ENCODE assay signal across 33 mouse cellular contexts in genomic region chr15:8802058-8802457, GRCm38 (mm10).
A peak's percentile ranks its signal among the peaks of the same experiment; 100 is the strongest.
DNase-seq lines count a peak whose midpoint lies in the region; ATAC-seq and TF ChIP-seq lines count a peak whose summit lies in the region.
"Had no signal": no experiment of that assay in that cellular context is flagged by ENCODE, and none has a peak within 500 bp of the region (broad histone marks: within the 10 kb centered on the region; RNA-seq: fewer than 3 reads in every experiment).

No protein-coding gene starts in this region.

- no peak for TF ChIP-seq CTCF in heart, postnatal 0 days (IDR thresholded peaks at IDR 0.05; ENCODE audit: low read depth)

- H3K4me1 ChIP-seq in heart, embryonic 12.5 days (replicated peaks): peaks cover 14% of the 10 kb centered on the region; the same call in 1 of the 2 replicates
- H3K4me1 ChIP-seq in heart, postnatal 0 days (ENCODE audit: control insufficient read depth, insufficient read depth): 0 out of 2 replicates have a peak, but pooled peaks cover 3% of the 10 kb centered on the region
- no peaks in the 10 kb centered on the region for H3K4me1 ChIP-seq in hindbrain, embryonic 16.5 days (ENCODE audit: control insufficient read depth, insufficient read depth, low read depth, low read length)
- H3K4me1 ChIP-seq: embryonic facial prominence, embryonic 15.5 days; forebrain, embryonic 13.5 days; hindbrain, embryonic 12.5 days; limb, embryonic 12.5 days; liver, embryonic 15.5 days; midbrain, embryonic 10.5 days; neural tube, embryonic 12.5 days had no signal

- peak; percentile 7 for DNase-seq in embryo, embryonic 10 days (ENCODE audit: low spot score)
- DNase-seq in embryo, embryonic 11 days: no peak
- no peak for DNase-seq in heart, postnatal 4 days
- DNase-seq in heart, postnatal 0 days (ENCODE audit: low spot score): peak; percentile 20
- DNase-seq in heart, postnatal 36 days: no peak
- DNase-seq in mesoderm, embryonic 11.5 days (ENCODE audit: low read depth, low spot score): peak; percentile 33
- DNase-seq: adrenal gland, postnatal 14 days; cerebellum, adult 11 months; cerebellum, adult 9-10 months; cerebellum, postnatal 36 days; gastrocnemius, postnatal 14 days; kidney, adult 8-10 months; kidney, postnatal 10 days; lung, embryonic 14.5 days; lung, postnatal 14 days; right cerebral cortex, postnatal 4 days; thymus, adult 18-20 months; thymus, postnatal 25 days had no signal

- intact Hi-C loops in heart, postnatal 36 days (cut with DNase I): no loop called here

- peak overlapping the region; percentile 22 for H3K4me2 ChIP-seq in heart, embryonic 12.5 days
- H3K4me2 ChIP-seq in heart, postnatal 0 days (ENCODE audit: low read depth, low read length): 0 out of 2 replicates have a peak overlapping the region, but pooled peaks have one; percentile 9
- H3K4me2 ChIP-seq in hindbrain, embryonic 16.5 days (ENCODE audit: low read length): no peak overlapping the region
- H3K4me2 ChIP-seq: embryonic facial prominence, embryonic 15.5 days; forebrain, embryonic 13.5 days; hindbrain, embryonic 12.5 days; limb, embryonic 12.5 days; liver, embryonic 15.5 days; lung, embryonic 14.5 days; neural tube, embryonic 12.5 days had no signal

- no peak for TF ChIP-seq EP300 in heart, postnatal 0 days (IDR thresholded peaks at IDR 0.05; ENCODE audit: low read depth)

- WGBS in heart, embryonic 12.5 days: 23% methylated on average over 7 of the region's 7 CpGs
- WGBS in heart, postnatal 0 days: 21% methylated on average over 7 of the region's 7 CpGs
- 76% methylated on average over 7 of the region's 7 CpGs for WGBS in hindbrain, embryonic 16.5 days

- no peak for ATAC-seq in heart, embryonic 12.5 days (ENCODE audit: insufficient number of reproducible peaks, low FRiP score)
- ATAC-seq in heart, postnatal 0 days (ENCODE audit: insufficient read depth, low read depth): no peak
- no peak for ATAC-seq in hindbrain, embryonic 16.5 days
- ATAC-seq: forebrain, embryonic 13.5 days; intestine, embryonic 16.5 days had no signal

- H3K27me3 ChIP-seq in heart, embryonic 12.5 days (replicated peaks): no peaks in the 10 kb centered on the region
- H3K27me3 ChIP-seq in heart, postnatal 0 days (ENCODE audit: control insufficient read depth, insufficient read depth, low read length): no peaks in the 10 kb centered on the region
- H3K27me3 ChIP-seq in hindbrain, embryonic 16.5 days (replicated peaks; ENCODE audit: control insufficient read depth, insufficient read depth, low read length): no peaks in the 10 kb centered on the region
- H3K27me3 ChIP-seq: CH12.LX; embryonic facial prominence, embryonic 15.5 days; forebrain, embryonic 13.5 days; hindbrain, embryonic 12.5 days; limb, embryonic 12.5 days; liver, embryonic 15.5 days; neural tube, embryonic 12.5 days had no signal

- H3K36me3 ChIP-seq in heart, embryonic 12.5 days: no peaks in the 10 kb centered on the region
- no peaks in the 10 kb centered on the region for H3K36me3 ChIP-seq in heart, postnatal 0 days (replicated peaks; ENCODE audit: control insufficient read depth, insufficient read depth, low read length)
- H3K36me3 ChIP-seq in hindbrain, embryonic 16.5 days (ENCODE audit: control insufficient read depth, insufficient read depth, low read length): no peaks in the 10 kb centered on the region
- H3K36me3 ChIP-seq: embryonic facial prominence, embryonic 10.5 days; embryonic facial prominence, embryonic 15.5 days; hindbrain, embryonic 12.5 days; limb, embryonic 12.5 days; liver, embryonic 15.5 days; midbrain, embryonic 10.5 days; neural tube, embryonic 12.5 days had no signal

- H3K9ac ChIP-seq in heart, embryonic 12.5 days: no peak overlapping the region
- H3K9ac ChIP-seq in heart, postnatal 0 days (replicated peaks; ENCODE audit: low read depth, low read length): no peak overlapping the region
- H3K9ac ChIP-seq in hindbrain, embryonic 16.5 days (ENCODE audit: low read depth, low read length): no peak overlapping the region
- H3K9ac ChIP-seq: embryonic facial prominence, embryonic 15.5 days; forebrain, embryonic 13.5 days; hindbrain, embryonic 12.5 days; limb, embryonic 12.5 days; liver, embryonic 15.5 days; lung, embryonic 14.5 days; neural tube, embryonic 12.5 days had no signal

- H3K4me3 ChIP-seq in heart, embryonic 12.5 days: no peak overlapping the region
- H3K4me3 ChIP-seq in heart, postnatal 0 days (ENCODE audit: low read depth, low read length): no peak overlapping the region
- no peak overlapping the region for H3K4me3 ChIP-seq in hindbrain, embryonic 16.5 days (ENCODE audit: low read length)
- H3K4me3 ChIP-seq: embryonic facial prominence, embryonic 10.5 days; embryonic facial prominence, embryonic 15.5 days; forebrain, embryonic 13.5 days; hindbrain, embryonic 12.5 days; left cerebral cortex, adult 2 months; limb, embryonic 12.5 days; liver, embryonic 15.5 days; midbrain, embryonic 10.5 days; myocyte; neural tube, embryonic 12.5 days had no signal

- peak overlapping the region; percentile 91 for H3K27ac ChIP-seq in heart, embryonic 12.5 days (ENCODE audit: poor library complexity, severe bottlenecking)
- peak overlapping the region; percentile 64 for H3K27ac ChIP-seq in heart, postnatal 0 days (ENCODE audit: low read depth)
- H3K27ac ChIP-seq in hindbrain, embryonic 16.5 days (ENCODE audit: low read depth, low read length): no peak overlapping the region
- H3K27ac ChIP-seq: embryonic facial prominence, embryonic 10.5 days; embryonic facial prominence, embryonic 15.5 days; forebrain, embryonic 13.5 days; hindbrain, embryonic 12.5 days; left cerebral cortex, adult 2 months; limb, embryonic 12.5 days; liver, embryonic 15.5 days; midbrain, embryonic 10.5 days; neural tube, embryonic 12.5 days; stomach, postnatal 0 days had no signal

- H3K9me3 ChIP-seq in heart, embryonic 12.5 days (replicated peaks): no peaks in the 10 kb centered on the region
- H3K9me3 ChIP-seq in heart, postnatal 0 days (replicated peaks; ENCODE audit: control insufficient read depth, low read length): no peaks in the 10 kb centered on the region
- no peaks in the 10 kb centered on the region for H3K9me3 ChIP-seq in hindbrain, embryonic 16.5 days (ENCODE audit: control insufficient read depth, low read length)
- H3K9me3 ChIP-seq: embryonic facial prominence, embryonic 10.5 days; embryonic facial prominence, embryonic 15.5 days; forebrain, embryonic 13.5 days; hindbrain, embryonic 12.5 days; limb, embryonic 12.5 days; liver, embryonic 15.5 days; midbrain, embryonic 10.5 days; neural tube, embryonic 12.5 days had no signal

Comparison
In these comparisons a context has a peak if more than half of its experiments do, and no peak if none do; other contexts are left out.
1. DNase-seq: peak in embryo, embryonic 10 days (single experiment), heart, postnatal 0 days (single experiment) and mesoderm, embryonic 11.5 days (single experiment); none in embryo, embryonic 11 days (single experiment), heart, postnatal 4 days (single experiment) and heart, postnatal 36 days (0 of 2).